Mouse (Mus musculus) limb, embryonic 15.5 days (tissue): Measurements from ENCODE around the gene Tmed2. TPM values are rescaled to one million over a fixed set of nuclear protein-coding genes. Genes with fewer than 3 reads are reported as not detected.
A peak's percentile ranks its signal among the peaks of the same experiment; 100 is the strongest.
"Not testable (repeated sequence)": the region's sequence is repeated elsewhere in the genome, so short reads cannot be mapped to it uniquely, and the experiment has no call there.

Source experiments
- ATAC-seq: fragments of 200-750 bp; cut with Nextera tagmentation; 2 replicates; pipeline ENCODE4 v1.8.0; 2017; ENCODE audit warnings: low read depth, moderate TSS enrichment; ENCODE audit not compliant: insufficient number of reproducible peaks, low FRiP score, low TSS enrichment
- H3K27ac ChIP-seq: fragments of 300-500 bp; sonication (generic); 2 replicates; pipeline ENCODE4 v1.5.1; 2015; ENCODE audit warnings: moderate library complexity, mild to moderate bottlenecking, inconsistent platforms
- H3K27me3 ChIP-seq: fragments of 300-500 bp; sonication (generic); 2 replicates; pipeline ENCODE4 v1.6.1; 2015; ENCODE audit warnings: inconsistent platforms
- H3K36me3 ChIP-seq: fragments of 300-500 bp; sonication (generic); 2 replicates; pipeline ENCODE4 v1.6.1; 2015; ENCODE audit warnings: inconsistent platforms
- H3K4me1 ChIP-seq: fragments of 300-500 bp; sonication (generic); 2 replicates; pipeline ENCODE4 v1.6.1; 2015; ENCODE audit warnings: inconsistent platforms
- H3K4me2 ChIP-seq: fragments of 300-500 bp; sonication (generic); 2 replicates; pipeline ENCODE4 v1.6.1; 2015; ENCODE audit warnings: mild to moderate bottlenecking, inconsistent platforms
- H3K4me3 ChIP-seq: fragments of 300-500 bp; sonication (generic); 2 replicates; pipeline ENCODE4 v1.5.1; 2015; ENCODE audit warnings: mild to moderate bottlenecking, inconsistent platforms
- H3K9ac ChIP-seq: fragments of 300-500 bp; sonication (generic); 2 replicates; pipeline ENCODE4 v1.6.1; 2015; ENCODE audit warnings: inconsistent platforms
- H3K9me3 ChIP-seq: fragments of 300-500 bp; sonication (generic); 2 replicates; pipeline ENCODE4 v1.6.1; 2016; ENCODE audit warnings: inconsistent platforms
- WGBS: fragments of 180-500 bp; shearing (Covaris S2); methylation state at CpG from one replicate; pipeline ENCODE4 v1.1.7; 2015; 5-methylcytosine and 5-hydroxymethylcytosine counted together
- polyA plus RNA-seq: library from polyadenylated mRNA; unstranded; fragments of >200 nt; fragmentation: Nextera tagmentation; extraction: Ambion mirVana; gene quantifications from 2 replicates; pipeline ENCODE4 v1.2.1, GENCODE M21; 2015

Tmed2 gene
- 659 and 666 TPM in 2 replicates for polyA plus RNA-seq

GRCm38 (mm10) chr5:124540383-124540786, at the start of gene Tmed2:
Tmed2 (plus strand) TSS chr5:124540695.
- Histone ChIP-seq H3K27ac (peak within 1 kb of the TSS; percentile 93), H3K4me3 (peak within 1 kb of the TSS; percentile 93), H3K36me3 (peaks cover 19% of the 10 kb centered on the region), H3K4me2 (peak within 1 kb of the TSS; percentile 49), H3K4me1 (peaks cover 21% of the 10 kb centered on the region), H3K9me3 (no peaks in the 10 kb centered on the region), H3K9ac (peak within 1 kb of the TSS; percentile 89), H3K27me3 (no peaks in the 10 kb centered on the region)
- WGBS, result under 1% methylated on average over 35 of the region's 35 CpGs
- ATAC-seq, result peak; percentile 94

- WGBS, result 76% methylated on average over 4 of the region's 4 CpGs
- Histone ChIP-seq H3K27me3 (no peaks in the 10 kb centered on the region), H3K9ac (no peak overlapping the region), H3K36me3 (peaks cover 65% of the 10 kb centered on the region), H3K27ac (no peak overlapping the region), H3K4me3 (no peak overlapping the region), H3K9me3 (no peaks in the 10 kb centered on the region), H3K4me2 (no peak overlapping the region), H3K4me1 (no peaks in the 10 kb centered on the region)
- ATAC-seq, result no peak
Observed at GRCm38 (mm10) chr5:124491732-124492131, 48.8 kb upstream of the Tmed2 start.

DNA sequence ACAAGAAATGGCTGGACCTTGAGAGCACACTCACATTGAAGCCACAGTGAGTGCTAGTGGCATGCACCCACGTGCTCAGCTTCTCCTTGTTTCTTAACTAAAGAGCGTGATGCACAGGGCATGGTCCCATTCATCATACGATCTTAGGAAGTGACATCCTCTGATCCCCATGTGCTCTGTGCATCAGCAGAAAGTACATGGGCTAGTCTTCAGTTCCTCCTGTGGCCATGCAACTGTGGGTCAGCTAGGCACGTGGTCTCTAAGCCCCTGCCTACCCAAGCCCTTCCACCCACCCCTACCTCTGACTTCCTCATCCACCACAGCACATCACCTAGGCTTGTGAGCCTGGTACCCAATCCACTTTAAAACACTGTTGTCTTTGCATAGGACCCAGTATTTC, 47.9 kb upstream of the Tmed2 start:
- Histone ChIP-seq H3K36me3 (peaks cover 74% of the 10 kb centered on the region), H3K4me1 (no peaks in the 10 kb centered on the region), H3K9ac (no peak overlapping the region), H3K4me2 (no peak overlapping the region), H3K27ac (no peak overlapping the region), H3K27me3 (no peaks in the 10 kb centered on the region), H3K4me3 (no peak overlapping the region), H3K9me3 (no peaks in the 10 kb centered on the region)
- WGBS, result 89% methylated on average over 4 of the region's 4 CpGs
- no peak for ATAC-seq

DNA sequence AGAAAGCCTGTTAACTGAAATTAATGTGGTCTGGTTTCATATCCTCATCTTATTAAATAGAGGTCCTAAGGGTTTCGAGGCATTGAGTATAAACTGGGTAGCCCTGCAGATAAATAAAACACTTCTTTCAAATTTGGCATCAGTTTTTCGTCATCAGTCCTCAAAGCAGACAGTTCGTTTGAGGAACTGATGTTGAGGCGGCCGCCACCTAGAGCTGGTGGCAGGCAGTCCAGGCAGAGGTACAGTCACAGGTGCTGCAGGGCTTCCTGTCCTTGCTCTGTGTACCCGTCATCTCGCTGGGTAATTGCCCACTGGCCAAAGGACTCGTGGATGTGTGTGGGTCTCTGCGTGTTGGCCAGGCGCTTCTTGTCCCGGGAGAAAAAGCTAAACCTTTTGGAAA, 47.0 kb upstream of the Tmed2 start:
- no peak overlapping the region for H3K4me3 ChIP-seq
- no peak overlapping the region for H3K4me2 ChIP-seq
- no peak overlapping the region for H3K9ac ChIP-seq
- H3K9me3 ChIP-seq, result no peaks in the 10 kb centered on the region
- H3K27me3 ChIP-seq, result no peaks in the 10 kb centered on the region
- 81% methylated on average over 11 of the region's 11 CpGs for WGBS
- ATAC-seq, result no peak
- no peaks in the 10 kb centered on the region for H3K4me1 ChIP-seq
- H3K27ac ChIP-seq, result no peak overlapping the region
- peaks cover 82% of the 10 kb centered on the region for H3K36me3 ChIP-seq

DNA sequence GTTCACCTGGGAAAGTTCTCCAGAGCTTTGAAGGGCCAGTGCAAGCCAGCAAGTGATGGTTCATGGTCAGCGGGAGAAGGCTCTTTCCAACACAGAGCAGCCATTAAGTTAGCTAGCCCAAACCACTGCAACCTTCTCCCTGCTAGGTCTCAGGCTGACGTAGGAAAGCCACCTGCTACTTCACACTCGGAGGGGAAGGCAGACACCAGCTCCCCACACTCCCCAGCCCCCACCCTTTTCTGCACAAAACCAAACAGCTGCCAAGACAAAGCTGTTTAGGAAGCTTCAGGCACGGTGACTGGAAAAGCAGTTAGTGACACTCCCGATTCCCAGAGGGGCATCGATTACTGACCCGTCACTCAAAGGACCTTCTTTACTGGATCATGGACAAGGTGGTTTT, 44.9 kb upstream of the Tmed2 start:
- H3K4me1 ChIP-seq, result no peaks in the 10 kb centered on the region
- H3K9ac ChIP-seq, result no peak overlapping the region
- ATAC-seq, result no peak
- H3K4me3 ChIP-seq, result no peak overlapping the region
- H3K27me3 ChIP-seq, result no peaks in the 10 kb centered on the region
- WGBS, result 76% methylated on average over 7 of the region's 7 CpGs
- H3K9me3 ChIP-seq, result no peaks in the 10 kb centered on the region
- H3K36me3 ChIP-seq, result peaks cover 86% of the 10 kb centered on the region
- H3K27ac ChIP-seq, result no peak overlapping the region
- no peak overlapping the region for H3K4me2 ChIP-seq

DNA sequence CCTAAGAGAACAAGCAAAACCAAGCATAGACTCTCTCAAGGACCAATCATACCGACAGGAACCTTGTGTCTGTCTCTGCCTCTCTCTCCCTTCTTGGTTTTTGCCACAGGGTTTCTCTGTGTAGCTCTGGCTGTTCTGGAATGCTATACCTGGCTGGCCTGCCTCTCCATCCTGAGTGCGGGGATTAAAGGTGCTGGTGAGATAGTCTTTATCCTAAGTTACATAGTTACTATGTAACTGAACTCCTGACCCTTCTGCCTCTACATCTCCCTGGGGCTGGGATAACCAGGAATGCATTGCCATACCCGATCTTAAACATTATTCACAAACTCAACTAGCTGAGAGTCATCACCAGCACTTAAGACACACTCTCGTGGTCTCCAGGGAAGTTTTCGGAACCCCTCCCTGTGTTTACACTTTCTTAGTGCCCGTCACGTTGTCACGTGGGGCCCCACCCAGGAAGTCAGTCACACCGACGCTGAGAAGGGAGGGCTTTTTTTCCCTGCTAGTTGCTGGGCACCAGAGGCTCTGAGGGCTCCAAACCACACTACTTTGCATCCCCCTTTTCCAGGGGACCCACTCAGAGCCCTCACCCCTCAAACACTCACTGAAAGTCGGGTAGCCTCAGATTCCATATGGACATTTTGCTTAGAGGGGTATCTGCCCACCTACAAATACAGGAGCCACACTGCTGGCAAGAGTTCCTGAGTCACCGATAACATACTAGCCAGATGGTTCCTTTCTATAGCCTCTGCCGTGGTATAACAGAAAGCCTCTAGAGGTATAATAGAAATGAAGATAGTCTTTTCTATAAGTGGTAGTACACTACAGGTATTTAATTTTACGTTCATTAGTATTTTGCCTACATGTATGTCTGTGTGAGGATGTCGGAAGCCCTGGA, 43.6 kb upstream of the Tmed2 start:
- no peak overlapping the region for H3K9ac ChIP-seq
- no peaks in the 10 kb centered on the region for H3K4me1 ChIP-seq
- no peak for ATAC-seq
- no peak overlapping the region for H3K27ac ChIP-seq
- no peak overlapping the region for H3K4me3 ChIP-seq
- H3K9me3 ChIP-seq, result no peaks in the 10 kb centered on the region
- no peak overlapping the region for H3K4me2 ChIP-seq
- H3K27me3 ChIP-seq, result no peaks in the 10 kb centered on the region
- H3K36me3 ChIP-seq, result peaks cover 86% of the 10 kb centered on the region
- WGBS, result 71% methylated on average over 15 of the region's 15 CpGs

GRCm38 (mm10) chr5:124498221-124498876, 42.1 kb upstream of the Tmed2 start:
- Histone ChIP-seq H3K27me3 (no peaks in the 10 kb centered on the region), H3K4me1 (no peaks in the 10 kb centered on the region), H3K4me3 (no peak overlapping the region), H3K9ac (no peak overlapping the region), H3K9me3 (no peaks in the 10 kb centered on the region), H3K27ac (peak overlapping the region; percentile 30; the same call in 1 of the 2 replicates), H3K4me2 (no peak overlapping the region), H3K36me3 (peaks cover 86% of the 10 kb centered on the region)
- ATAC-seq, result no peak
- WGBS, result 68% methylated on average over 9 of the region's 9 CpGs

DNA sequence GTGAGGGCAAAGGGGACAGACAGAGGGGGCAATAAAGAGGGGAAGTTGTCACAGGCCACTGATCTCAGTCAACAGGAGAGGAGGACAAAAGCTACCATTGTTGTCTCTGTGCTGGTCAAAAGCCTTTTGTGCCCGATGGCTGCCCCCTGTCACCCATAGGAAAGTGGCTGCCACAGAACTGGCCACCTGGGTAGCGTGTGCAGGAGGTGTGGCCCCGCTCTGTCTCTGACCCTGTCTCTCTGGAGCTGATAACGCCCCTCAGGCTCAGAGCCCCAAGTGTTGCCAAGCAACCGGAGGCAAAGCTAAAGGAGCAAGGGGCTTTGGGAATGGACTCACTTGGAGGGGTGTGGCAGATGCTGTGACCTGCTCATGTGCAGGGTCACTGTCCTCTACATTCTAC, 41.5 kb upstream of the Tmed2 start:
- Histone ChIP-seq H3K4me3 (no peak overlapping the region), H3K27me3 (no peaks in the 10 kb centered on the region), H3K4me2 (no peak overlapping the region), H3K36me3 (peaks cover 86% of the 10 kb centered on the region), H3K27ac (no peak overlapping the region), H3K4me1 (no peaks in the 10 kb centered on the region), H3K9ac (no peak overlapping the region), H3K9me3 (no peaks in the 10 kb centered on the region)
- 68% methylated on average over 5 of the region's 5 CpGs for WGBS
- no peak for ATAC-seq

DNA sequence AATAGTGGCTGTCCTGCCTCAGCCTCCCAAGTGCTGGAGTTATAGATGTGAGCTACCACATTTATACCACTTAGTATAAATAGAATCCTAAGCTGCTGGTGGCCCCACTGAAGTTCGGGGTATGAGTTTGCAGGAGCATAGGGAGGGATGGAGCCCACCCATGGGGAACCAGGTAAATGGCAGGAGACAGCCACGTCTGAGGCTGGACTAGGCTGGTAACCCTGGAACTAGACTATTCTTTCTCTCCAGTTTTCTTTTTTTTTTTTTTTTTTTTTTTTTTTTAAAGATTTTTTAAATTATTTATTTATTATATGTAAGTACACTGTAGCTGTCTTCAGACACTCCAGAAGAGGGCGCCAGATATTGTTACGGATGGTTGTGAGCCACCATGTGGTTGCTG, 40.5 kb upstream of the Tmed2 start:
- not testable (repeated sequence) for H3K4me2 ChIP-seq, H3K9me3 ChIP-seq, H3K27ac ChIP-seq, H3K27me3 ChIP-seq, H3K4me3 ChIP-seq, H3K4me1 ChIP-seq, ATAC-seq, H3K9ac ChIP-seq
- WGBS, result 79% methylated on average over 4 of the region's 4 CpGs
- H3K36me3 ChIP-seq, result peaks cover 80% of the 10 kb centered on the region

DNA sequence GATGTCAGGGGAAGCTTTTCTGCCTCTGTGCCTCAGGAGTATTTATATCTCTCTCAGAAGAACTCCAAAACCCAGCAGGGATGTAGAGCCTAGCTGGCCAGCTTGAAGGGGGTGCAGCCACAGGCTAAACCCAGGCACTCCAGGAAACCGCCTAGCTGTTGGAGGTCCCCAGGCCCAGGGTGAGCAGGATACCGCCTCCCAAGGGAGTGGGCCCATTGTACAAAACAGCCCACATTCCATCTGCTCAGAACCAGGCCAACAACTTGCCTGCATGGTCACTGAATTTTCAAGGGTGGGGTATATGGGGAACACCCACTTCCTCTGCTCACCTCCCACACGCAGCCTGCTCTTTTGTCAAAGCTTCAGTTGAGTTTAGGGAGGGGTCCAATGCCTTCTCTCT, 39.9 kb upstream of the Tmed2 start:
- Histone ChIP-seq H3K9me3 (no peaks in the 10 kb centered on the region), H3K36me3 (peaks cover 80% of the 10 kb centered on the region), H3K4me1 (no peaks in the 10 kb centered on the region), H3K27ac (no peak overlapping the region), H3K4me2 (no peak overlapping the region), H3K9ac (no peak overlapping the region), H3K4me3 (no peak overlapping the region), H3K27me3 (no peaks in the 10 kb centered on the region)
- 96% methylated on average over 3 of the region's 3 CpGs for WGBS
- ATAC-seq, result no peak

DNA sequence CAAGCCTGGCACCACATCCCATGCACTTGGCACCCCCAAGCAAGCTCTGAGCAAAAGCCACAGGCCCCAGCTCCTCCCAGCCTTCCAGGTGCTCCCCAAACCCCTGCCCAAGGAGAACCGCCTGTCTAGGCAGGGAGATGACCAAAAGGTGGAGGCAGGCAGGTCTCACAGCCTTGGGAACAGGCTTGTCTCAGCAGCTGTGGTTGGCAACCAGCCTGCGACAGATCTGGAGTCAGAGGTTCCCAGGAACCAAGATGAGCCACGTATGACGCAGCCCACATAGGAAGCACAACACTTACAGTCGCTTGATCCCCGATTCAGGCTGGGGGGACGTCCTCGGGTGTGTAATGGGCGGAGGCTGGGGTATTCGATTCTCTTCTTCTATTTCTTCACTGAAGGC, 39.0 kb upstream of the Tmed2 start:
- H3K9me3 ChIP-seq, result no peaks in the 10 kb centered on the region
- 87% methylated on average over 10 of the region's 10 CpGs for WGBS
- no peak overlapping the region for H3K9ac ChIP-seq
- peaks cover 77% of the 10 kb centered on the region for H3K36me3 ChIP-seq
- no peaks in the 10 kb centered on the region for H3K4me1 ChIP-seq
- no peak overlapping the region for H3K4me2 ChIP-seq
- H3K27ac ChIP-seq, result no peak overlapping the region
- no peak overlapping the region for H3K4me3 ChIP-seq
- no peak for ATAC-seq
- no peaks in the 10 kb centered on the region for H3K27me3 ChIP-seq

DNA sequence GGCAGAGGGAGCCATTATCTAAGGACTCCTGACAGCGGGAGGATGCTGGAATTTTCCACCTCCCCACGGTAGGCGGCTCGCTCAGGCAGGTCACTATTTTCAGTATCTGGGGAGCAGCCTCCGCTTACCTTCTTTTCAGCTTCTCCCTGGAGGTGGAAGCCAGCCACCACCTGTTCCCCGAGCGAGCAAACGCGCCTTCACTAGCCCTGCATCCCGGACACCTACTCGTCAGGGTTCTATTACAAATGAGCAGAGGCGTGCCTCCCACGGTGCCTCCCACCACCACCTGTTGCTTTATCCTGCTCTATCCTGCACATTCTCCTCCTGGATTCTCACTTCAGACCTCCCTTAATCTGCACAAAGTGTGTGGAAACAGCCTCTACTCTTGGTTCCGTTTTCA, 36.8 kb upstream of the Tmed2 start:
- Histone ChIP-seq H3K9ac (no peak overlapping the region), H3K9me3 (no peaks in the 10 kb centered on the region), H3K27ac (no peak overlapping the region), H3K4me1 (peaks cover 3% of the 10 kb centered on the region; the same call in 1 of the 2 replicates), H3K36me3 (peaks cover 67% of the 10 kb centered on the region), H3K4me3 (no peak overlapping the region), H3K27me3 (no peaks in the 10 kb centered on the region), H3K4me2 (no peak overlapping the region)
- WGBS, result 65% methylated on average over 14 of the region's 14 CpGs
- no peak for ATAC-seq
